Mouse (Mus musculus) MEL (cell line): ENCODE measurements around the gene Sfmbt2. TPM values are rescaled to one million over a fixed set of nuclear protein-coding genes. Genes with fewer than 3 reads are reported as not detected.

ENCODE experiments used
- DNase-seq: peaks from one replicate; pipeline ENCODE4 v3.0.0; 2011; ENCODE audit warnings: low read depth, low spot score
- H3K27ac ChIP-seq: 2 replicates; pipeline ENCODE4 v1.5.1; 2012; ENCODE audit warnings: low read depth, mild to moderate bottlenecking, control low read depth, low read length, moderate library complexity; ENCODE audit not compliant: control insufficient read depth
- H3K27me3 ChIP-seq, 2 experiments: fragments of 150-350 bp in 1 of 2; sonication (generic) in 1 of 2; 2 replicates each; pipeline ENCODE4 v1.6.1; 2012; ENCODE audit warnings: low read length in 2 of 2, mild to moderate bottlenecking in 2 of 2, improper control_type of control experiment in 1 of 2, moderate library complexity in 1 of 2; ENCODE audit not compliant: insufficient read depth in 2 of 2, control insufficient read depth in 1 of 2
- H3K36me3 ChIP-seq, 2 experiments: 2 replicates each; pipeline ENCODE4 v1.6.1; 2012 to 2014; ENCODE audit warnings: low read length in 2 of 2, improper control_type of control experiment in 1 of 2, inconsistent platforms in 1 of 2, mild to moderate bottlenecking in 1 of 2; ENCODE audit not compliant: insufficient read depth in 2 of 2, control insufficient read depth in 1 of 2
- H3K4me1 ChIP-seq, 2 experiments: fragments of 150-350 bp in 1 of 2; sonication (generic) in 1 of 2; 2 replicates each; pipeline ENCODE4 v1.6.1; 2012; ENCODE audit warnings: low read length in 2 of 2, improper control_type of control experiment in 1 of 2, mild to moderate bottlenecking in 1 of 2; ENCODE audit not compliant: insufficient read depth in 2 of 2, control insufficient read depth in 1 of 2
- H3K4me3 ChIP-seq, 2 experiments: fragments of 150-350 bp in 1 of 2; sonication (generic) in 1 of 2; 2 replicates each; pipeline ENCODE4 v1.5.1; 2012; ENCODE audit warnings: low read depth in 2 of 2, low read length in 2 of 2, mild to moderate bottlenecking in 2 of 2, moderate library complexity in 2 of 2, control low read depth in 1 of 2, improper control_type of control experiment in 1 of 2; ENCODE audit not compliant: control insufficient read depth in 1 of 2, insufficient read depth in 1 of 2
- H3K79me2 ChIP-seq: 2 replicates; pipeline ENCODE4 v1.6.1; 2012; ENCODE audit warnings: mild to moderate bottlenecking, low read length, moderate library complexity; ENCODE audit not compliant: control insufficient read depth, poor library complexity, insufficient read depth
- H3K9ac ChIP-seq: 2 replicates; pipeline ENCODE4 v1.6.1; 2012; ENCODE audit warnings: low read depth, mild to moderate bottlenecking, control low read depth, low read length, moderate library complexity; ENCODE audit not compliant: control insufficient read depth, poor library complexity, severe bottlenecking
- H3K9me3 ChIP-seq: fragments of 150-350 bp; sonication (generic); replicated peaks from 2 replicates; pipeline ENCODE4 v1.6.1; 2012; ENCODE audit warnings: mild to moderate bottlenecking, low read length, improper control_type of control experiment, moderate library complexity; ENCODE audit not compliant: insufficient read depth
- BHLHE40 ChIP-seq: IDR thresholded peaks from 2 replicates; pipeline ENCODE4 v1.6.1; 2012; ENCODE audit warnings: low read depth, mild to moderate bottlenecking, inconsistent platforms, low read length, improper control_type of control experiment, borderline replicate concordance
- CHD1 ChIP-seq: IDR thresholded peaks from 2 replicates; pipeline ENCODE4 v1.6.1; 2012; ENCODE audit warnings: low read depth, mild to moderate bottlenecking, inconsistent platforms, low read length, improper control_type of control experiment
- CHD2 ChIP-seq: IDR thresholded peaks from 2 replicates; pipeline ENCODE4 v1.6.1; 2011; ENCODE audit warnings: low read length, improper control_type of control experiment
- E2F4 ChIP-seq: IDR thresholded peaks from 2 replicates; pipeline ENCODE4 v1.6.1; 2011; ENCODE audit warnings: low read depth, low read length, improper control_type of control experiment, borderline replicate concordance
- GABPA ChIP-seq: IDR thresholded peaks from 2 replicates; pipeline ENCODE4 v1.6.1; 2012; ENCODE audit warnings: low read depth, mild to moderate bottlenecking, inconsistent platforms, low read length, improper control_type of control experiment, moderate library complexity
- GATA1 ChIP-seq: IDR thresholded peaks from 2 replicates; pipeline ENCODE4 v1.6.1; 2011; ENCODE audit warnings: low read depth, low read length, improper control_type of control experiment
- HCFC1 ChIP-seq: IDR thresholded peaks from 2 replicates; pipeline ENCODE4 v1.6.1; 2012; ENCODE audit warnings: low read depth, mild to moderate bottlenecking, inconsistent platforms, low read length, improper control_type of control experiment, moderate library complexity
- JUND ChIP-seq: IDR thresholded peaks from 2 replicates; pipeline ENCODE4 v1.6.1; 2011; ENCODE audit warnings: low read depth, mild to moderate bottlenecking, improper control_type of control experiment, low read length
- KAT2A ChIP-seq: conservative IDR thresholded peaks from 2 replicates; pipeline ENCODE4 v1.6.1; 2012; ENCODE audit warnings: low read depth, low read length, improper control_type of control experiment, inconsistent platforms
- MAX ChIP-seq: IDR thresholded peaks from 2 replicates; pipeline ENCODE4 v1.6.1; 2011; ENCODE audit warnings: low read length, improper control_type of control experiment
- MAZ ChIP-seq: IDR thresholded peaks from 2 replicates; pipeline ENCODE4 v1.6.1; 2012; ENCODE audit warnings: low read depth, mild to moderate bottlenecking, inconsistent platforms, low read length, improper control_type of control experiment
- MEF2A ChIP-seq: IDR thresholded peaks from 2 replicates; pipeline ENCODE4 v1.6.1; 2014; ENCODE audit warnings: low read depth, mild to moderate bottlenecking, inconsistent platforms, low read length, improper control_type of control experiment; ENCODE audit not compliant: poor library complexity, insufficient replicate concordance, severe bottlenecking; ENCODE audit errors: extremely low read depth
- MYB ChIP-seq: IDR thresholded peaks from 2 replicates; pipeline ENCODE4 v1.6.1; 2011; ENCODE audit warnings: mild to moderate bottlenecking, low read depth, low read length, improper control_type of control experiment
- MYC ChIP-seq: IDR thresholded peaks from 2 replicates; pipeline ENCODE4 v1.6.1; 2011; ENCODE audit warnings: low read depth, mild to moderate bottlenecking, low read length, improper control_type of control experiment, moderate library complexity
- NRF1 ChIP-seq: IDR thresholded peaks from 2 replicates; pipeline ENCODE4 v1.6.1; 2014; ENCODE audit warnings: low read depth, mild to moderate bottlenecking, inconsistent platforms, low read length, improper control_type of control experiment, moderate library complexity; ENCODE audit not compliant: poor library complexity, insufficient read depth, severe bottlenecking
- POLR2A ChIP-seq, 2 experiments: IDR thresholded peaks; 2 replicates each; pipeline ENCODE4 v1.6.1; 2011 to 2012; ENCODE audit warnings: low read length in 2 of 2, mild to moderate bottlenecking in 2 of 2, control low read depth in 1 of 2, improper control_type of control experiment in 1 of 2, low read depth in 1 of 2, moderate library complexity in 1 of 2; ENCODE audit not compliant: control insufficient read depth in 1 of 2, insufficient read depth in 1 of 2, poor library complexity in 1 of 2
- POLR2AphosphoS5 ChIP-seq: IDR thresholded peaks from 2 replicates; pipeline ENCODE4 v1.6.1; 2012; ENCODE audit warnings: low read depth, borderline replicate concordance, mild to moderate bottlenecking, inconsistent platforms, low read length, moderate library complexity, mixed read lengths
- SIN3A ChIP-seq: IDR thresholded peaks from 2 replicates; pipeline ENCODE4 v1.6.1; 2012; ENCODE audit warnings: low read length, improper control_type of control experiment, inconsistent platforms
- TAL1 ChIP-seq: IDR thresholded peaks from 2 replicates; pipeline ENCODE4 v1.6.1; 2012; ENCODE audit warnings: mild to moderate bottlenecking, inconsistent platforms, low read length, moderate library complexity, mixed read lengths
- TBP ChIP-seq: IDR thresholded peaks from 2 replicates; pipeline ENCODE4 v1.8.0; 2011; ENCODE audit warnings: low read depth, low read length, improper control_type of control experiment
- TCF12 ChIP-seq: IDR thresholded peaks from 2 replicates; pipeline ENCODE4 v1.6.1; 2014; ENCODE audit warnings: low read depth, mild to moderate bottlenecking, inconsistent platforms, low read length, improper control_type of control experiment, moderate library complexity
- USF1 ChIP-seq: IDR thresholded peaks from 2 replicates; pipeline ENCODE4 v1.6.1; 2014; ENCODE audit warnings: low read depth, mild to moderate bottlenecking, inconsistent platforms, low read length, improper control_type of control experiment, moderate library complexity
- USF2 ChIP-seq, 2 experiments: IDR thresholded peaks; 2 replicates each; pipeline ENCODE4 v1.6.1; 2011 to 2012; ENCODE audit warnings: improper control_type of control experiment in 2 of 2, low read length in 2 of 2, borderline replicate concordance in 1 of 2, inconsistent platforms in 1 of 2, low read depth in 1 of 2, mild to moderate bottlenecking in 1 of 2; ENCODE audit not compliant: insufficient read depth in 1 of 2
- ZMIZ1 ChIP-seq: IDR thresholded peaks from 2 replicates; pipeline ENCODE4 v1.6.1; 2012; ENCODE audit warnings: low read depth, mild to moderate bottlenecking, inconsistent platforms, low read length, improper control_type of control experiment, moderate library complexity
- ZNF384 ChIP-seq: IDR thresholded peaks from 2 replicates; pipeline ENCODE4 v1.6.1; 2012; ENCODE audit warnings: low read depth, mild to moderate bottlenecking, inconsistent platforms, low read length, improper control_type of control experiment
- polyA plus RNA-seq, 2 experiments: library from polyadenylated mRNA; stranded (reverse) in 1 of 2; unstranded in 1 of 2; fragments of >175 nt in 1 of 2; fragments of >200 nt in 1 of 2; gene quantifications; 2 replicates each; pipeline versions ENCODE4 v1.2.1 to v1.2.4; 2012; ENCODE audit warnings: low replicate concordance in 2 of 2, low read depth in 1 of 2; ENCODE audit not compliant: insufficient read length in 2 of 2, insufficient read depth in 1 of 2, missing spikeins in 1 of 2
- total RNA-seq: library from RNA; depleted of rRNA; stranded (reverse); fragments of 300-350 nt; gene quantifications from 2 replicates; pipeline ENCODE4 v1.2.3, GENCODE M21; 2012

Gene Sfmbt2
- total and polyA plus RNA-seq, 3 experiments: not detected

DNA sequence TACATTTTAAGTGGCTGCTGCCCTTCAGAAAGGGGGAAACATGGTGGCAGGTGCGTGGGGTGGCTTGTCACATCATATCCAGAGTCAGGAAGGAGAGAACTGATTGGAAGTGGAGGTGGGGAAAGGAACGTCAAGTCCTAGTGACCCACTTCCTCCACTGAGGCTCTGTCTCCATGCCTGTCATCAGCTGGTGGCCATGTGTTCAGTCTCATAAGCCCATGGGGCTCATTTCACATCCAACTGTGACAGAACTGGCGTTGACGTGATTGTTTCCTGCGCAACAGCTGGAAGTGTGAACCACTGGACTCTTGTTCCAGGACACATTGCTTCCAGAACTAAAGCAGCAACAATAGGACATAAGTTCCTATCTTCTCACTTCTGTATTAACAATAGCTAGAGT lies 40.1 kb upstream of the Sfmbt2 start:
- Histone ChIP-seq H3K27me3 (no peaks in the 10 kb centered on the region), H3K27ac (no peak overlapping the region), H3K4me1 (no peaks in the 10 kb centered on the region), H3K79me2 (no peaks in the 10 kb centered on the region), H3K9me3 (no peaks in the 10 kb centered on the region), H3K4me3 (no peak overlapping the region), H3K36me3 (no peaks in the 10 kb centered on the region), H3K9ac (no peak overlapping the region)
- no peak for TF ChIP-seq GATA1
- TF ChIP-seq TBP: no peak
- TF ChIP-seq ZMIZ1: no peak
- TF ChIP-seq TCF12: no peak
- no peak for TF ChIP-seq CHD2
- TF ChIP-seq ZNF384: no peak
- no peak for DNase-seq

DNA sequence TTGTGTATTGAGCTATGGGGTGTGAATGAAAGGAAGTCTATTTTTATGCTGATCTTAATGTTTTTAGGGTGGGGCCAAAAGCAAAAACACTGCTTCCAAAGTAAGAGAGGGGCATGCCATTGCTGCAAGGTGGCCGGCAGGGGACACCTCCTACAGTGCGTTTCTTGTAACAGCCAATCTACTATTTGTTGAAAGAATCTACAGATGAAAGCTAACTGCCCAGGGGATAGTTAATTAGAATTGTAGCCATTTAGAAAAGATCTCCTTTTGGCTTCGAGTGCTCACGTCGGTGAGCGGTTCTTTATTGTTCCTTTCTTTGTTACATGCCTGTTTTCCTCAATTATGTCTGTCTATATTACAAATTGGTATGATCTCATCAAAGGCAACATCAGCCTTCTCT lies 36.0 kb upstream of the Sfmbt2 start:
- no peak overlapping the region for H3K4me3 ChIP-seq
- DNase-seq: no peak
- no peaks in the 10 kb centered on the region for H3K36me3 ChIP-seq
- H3K27me3 ChIP-seq: no peaks in the 10 kb centered on the region
- no peaks in the 10 kb centered on the region for H3K4me1 ChIP-seq
- H3K9ac ChIP-seq: no peak overlapping the region
- no peaks in the 10 kb centered on the region for H3K79me2 ChIP-seq
- TF ChIP-seq MAX (no peak), MYB (no peak), MAZ (no peak), MYC (no peak), ZNF384 (no peak), BHLHE40 (no peak), POLR2A (IDR thresholded peaks at IDR 0.05; ENCODE audit: control insufficient read depth in 1 of 2, insufficient read depth in 1 of 2, low read depth in 1 of 2, low read length in 2 of 2, poor library complexity in 1 of 2) (no peak), CHD1 (no peak), USF2 (IDR thresholded peaks at IDR 0.05; ENCODE audit: borderline replicate concordance in 1 of 2, insufficient read depth in 1 of 2, low read depth in 1 of 2, low read length in 2 of 2) (no peak), POLR2AphosphoS5 (no peak), TAL1 (no peak), GABPA (no peak), SIN3A (no peak), E2F4 (no peak), JUND (no peak), NRF1 (no peak), KAT2A (no peak), USF1 (no peak), MEF2A (no peak), HCFC1 (no peak)
- no peaks in the 10 kb centered on the region for H3K9me3 ChIP-seq
- no peak overlapping the region for H3K27ac ChIP-seq
